Mouse (Mus musculus) heart, embryonic 13.5 days (tissue): ENCODE measurements at regions not wholly inside any gene's neighbourhood (a gene's known extent, or its start where the extent isn't known, plus 50 kb on each side); places are given as distances from the start of the nearest gene placed in this dataset.

Source experiments
- ATAC-seq: fragments of 200-750 bp; cut with Nextera tagmentation; 2 replicates; pipeline ENCODE4 v1.8.0; 2017; ENCODE audit warnings: moderate TSS enrichment; ENCODE audit not compliant: insufficient number of reproducible peaks, low FRiP score, low TSS enrichment; ENCODE audit errors: extremely low read depth
- H3K27ac ChIP-seq: fragments of 300-500 bp; sonication (generic); replicated peaks from 2 replicates; pipeline ENCODE4 v1.5.1; 2015; ENCODE audit warnings: moderate library complexity, mild to moderate bottlenecking, inconsistent platforms
- H3K27me3 ChIP-seq: fragments of 300-500 bp; sonication (generic); replicated peaks from 2 replicates; pipeline ENCODE4 v1.6.1; 2015; ENCODE audit warnings: mild to moderate bottlenecking, inconsistent platforms
- H3K36me3 ChIP-seq: fragments of 300-500 bp; sonication (generic); 2 replicates; pipeline ENCODE4 v1.6.1; 2015; ENCODE audit warnings: mild to moderate bottlenecking, inconsistent platforms
- H3K4me1 ChIP-seq: fragments of 300-500 bp; sonication (generic); 2 replicates; pipeline ENCODE4 v1.6.1; 2015; ENCODE audit warnings: inconsistent platforms
- H3K4me2 ChIP-seq: fragments of 300-500 bp; sonication (generic); 2 replicates; pipeline ENCODE4 v1.6.1; 2015; ENCODE audit warnings: inconsistent platforms, mild to moderate bottlenecking, moderate library complexity
- H3K4me3 ChIP-seq: fragments of 300-500 bp; sonication (generic); 2 replicates; pipeline ENCODE4 v1.5.1; 2015; ENCODE audit warnings: moderate library complexity, mild to moderate bottlenecking, inconsistent platforms
- H3K9ac ChIP-seq: fragments of 300-500 bp; sonication (generic); 2 replicates; pipeline ENCODE4 v1.6.1; 2015; ENCODE audit warnings: inconsistent platforms, mild to moderate bottlenecking, moderate library complexity
- H3K9me3 ChIP-seq: fragments of 300-500 bp; sonication (generic); 2 replicates; pipeline ENCODE4 v1.6.1; 2016; ENCODE audit warnings: inconsistent platforms
- WGBS: fragments of 180-500 bp; shearing (Covaris S2); methylation state at CpG from one replicate; pipeline ENCODE4 v1.1.7; 2015; ENCODE audit warnings: mixed read lengths; 5-methylcytosine and 5-hydroxymethylcytosine counted together

DNA sequence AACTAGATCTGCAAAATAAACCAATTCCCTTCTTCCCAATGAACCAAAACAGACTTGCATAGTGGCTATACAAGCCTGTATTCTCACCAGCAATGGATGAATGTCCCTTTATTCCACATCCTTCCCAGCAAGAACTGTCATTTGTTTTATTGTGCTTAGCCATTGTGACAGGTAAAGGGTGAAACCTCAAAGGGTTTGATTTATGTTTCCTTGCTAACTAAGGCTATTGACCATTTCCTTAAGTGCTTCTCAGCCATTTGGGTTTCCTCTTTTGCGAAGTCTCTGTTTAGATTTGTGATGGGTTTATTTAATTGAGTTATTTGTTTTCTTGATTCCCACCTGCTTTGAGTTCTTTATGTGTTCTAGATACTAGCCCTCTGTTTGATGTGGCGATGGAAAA lies 281.5 kb downstream of the Klf6 start:
- no peak for ATAC-seq
- no peak overlapping the region for H3K4me2 ChIP-seq
- H3K9me3 ChIP-seq, result no peaks in the 10 kb centered on the region
- 84% methylated on average over 2 of the region's 2 CpGs for WGBS
- H3K4me3 ChIP-seq, result no peak overlapping the region
- H3K27ac ChIP-seq, result no peak overlapping the region
- no peaks in the 10 kb centered on the region for H3K27me3 ChIP-seq
- no peaks in the 10 kb centered on the region for H3K4me1 ChIP-seq
- no peak overlapping the region for H3K9ac ChIP-seq
- H3K36me3 ChIP-seq, result no peaks in the 10 kb centered on the region

GRCm38 (mm10) chr13:6153657-6154056 lies 292.4 kb downstream of the Klf6 start:
- no peaks in the 10 kb centered on the region for H3K27me3 ChIP-seq
- H3K4me3 ChIP-seq, result no peak overlapping the region
- no peaks in the 10 kb centered on the region for H3K36me3 ChIP-seq
- H3K9ac ChIP-seq, result no peak overlapping the region
- no peak overlapping the region for H3K27ac ChIP-seq
- no peaks in the 10 kb centered on the region for H3K4me1 ChIP-seq
- H3K9me3 ChIP-seq, result no peaks in the 10 kb centered on the region
- 72% methylated on average over 4 of the region's 4 CpGs for WGBS
- H3K4me2 ChIP-seq, result no peak overlapping the region
- no peak for ATAC-seq

GRCm38 (mm10) chr13:6156191-6156590 lies 294.9 kb downstream of the Klf6 start:
- Histone ChIP-seq H3K4me1 (no peaks in the 10 kb centered on the region), H3K9ac (no peak overlapping the region), H3K4me2 (no peak overlapping the region), H3K9me3 (no peaks in the 10 kb centered on the region), H3K36me3 (no peaks in the 10 kb centered on the region), H3K27me3 (no peaks in the 10 kb centered on the region), H3K27ac (no peak overlapping the region), H3K4me3 (no peak overlapping the region)
- WGBS, result 75% methylated on average over 4 of the region's 4 CpGs
- ATAC-seq, result no peak

DNA sequence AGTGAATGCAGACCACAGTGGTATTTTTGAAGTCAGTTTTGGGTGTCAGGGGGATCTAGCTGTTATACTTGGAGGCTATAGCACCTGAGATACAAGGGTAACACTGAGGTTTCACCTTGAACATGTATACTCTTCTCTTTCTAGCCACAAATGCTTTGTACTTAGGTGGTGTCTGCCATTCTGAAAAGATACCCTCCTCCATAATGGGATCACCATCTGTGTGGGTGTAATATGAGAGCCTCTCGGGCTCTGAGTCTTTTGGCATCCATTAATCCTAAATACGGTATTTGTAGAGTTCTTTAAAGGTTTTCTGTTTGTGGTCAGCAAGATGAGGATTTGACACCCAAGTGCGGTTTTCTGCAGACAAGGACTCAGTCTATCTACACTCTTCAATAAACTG lies 295.7 kb downstream of the Klf6 start:
- Histone ChIP-seq H3K27me3 (no peaks in the 10 kb centered on the region), H3K9ac (no peak overlapping the region), H3K9me3 (no peaks in the 10 kb centered on the region), H3K4me2 (no peak overlapping the region), H3K36me3 (no peaks in the 10 kb centered on the region), H3K4me1 (no peaks in the 10 kb centered on the region), H3K27ac (no peak overlapping the region), H3K4me3 (no peak overlapping the region)
- WGBS, result 72% methylated on average over 3 of the region's 3 CpGs
- no peak for ATAC-seq

- WGBS, result 72% methylated on average over 4 of the region's 4 CpGs
- no peak overlapping the region for H3K27ac ChIP-seq
These were observed 296.7 kb downstream of the Klf6 start for GRCm38 (mm10) chr13:6157946-6158345.

DNA sequence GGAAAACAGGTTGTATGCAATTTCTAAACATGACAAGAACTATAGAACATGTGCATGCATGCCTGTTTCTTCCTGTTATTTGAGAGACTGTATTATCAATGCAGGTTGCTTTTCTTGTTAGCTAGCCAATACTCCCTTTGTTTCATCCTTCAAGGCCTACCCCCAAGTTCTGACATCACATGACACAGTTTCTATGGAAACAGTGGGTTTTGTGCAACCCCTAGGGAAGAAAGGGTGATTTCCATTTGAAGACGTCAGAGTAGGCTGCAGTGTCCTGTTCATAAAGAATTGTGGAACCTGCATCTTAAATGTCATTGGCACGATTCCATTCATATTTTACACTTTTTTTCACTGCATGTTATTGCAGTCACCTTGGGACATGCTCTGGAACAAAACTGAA lies 298.1 kb downstream of the Klf6 start:
- no peaks in the 10 kb centered on the region for H3K36me3 ChIP-seq
- no peak overlapping the region for H3K4me2 ChIP-seq
- H3K9ac ChIP-seq, result no peak overlapping the region
- H3K4me3 ChIP-seq, result no peak overlapping the region
- ATAC-seq, result no peak
- H3K27ac ChIP-seq, result no peak overlapping the region
- no peaks in the 10 kb centered on the region for H3K9me3 ChIP-seq
- H3K27me3 ChIP-seq, result no peaks in the 10 kb centered on the region
- H3K4me1 ChIP-seq, result no peaks in the 10 kb centered on the region
- 49% methylated on average over 2 of the region's 2 CpGs for WGBS

More at GRCm38 (mm10) chr13:6157946-6158345, 296.7 kb downstream of the Klf6 start:
- no peaks in the 10 kb centered on the region for H3K9me3 ChIP-seq
- no peaks in the 10 kb centered on the region for H3K4me1 ChIP-seq
- H3K9ac ChIP-seq, result no peak overlapping the region
- H3K4me3 ChIP-seq, result no peak overlapping the region
- no peaks in the 10 kb centered on the region for H3K27me3 ChIP-seq
- no peak overlapping the region for H3K4me2 ChIP-seq
- H3K36me3 ChIP-seq, result no peaks in the 10 kb centered on the region
- no peak for ATAC-seq

GRCm38 (mm10) chr13:6165916-6166315 lies 304.6 kb downstream of the Klf6 start:
- H3K4me1 ChIP-seq, result peaks cover 14% of the 10 kb centered on the region
- no peak for ATAC-seq
- 74% methylated on average over 4 of the region's 4 CpGs for WGBS

DNA sequence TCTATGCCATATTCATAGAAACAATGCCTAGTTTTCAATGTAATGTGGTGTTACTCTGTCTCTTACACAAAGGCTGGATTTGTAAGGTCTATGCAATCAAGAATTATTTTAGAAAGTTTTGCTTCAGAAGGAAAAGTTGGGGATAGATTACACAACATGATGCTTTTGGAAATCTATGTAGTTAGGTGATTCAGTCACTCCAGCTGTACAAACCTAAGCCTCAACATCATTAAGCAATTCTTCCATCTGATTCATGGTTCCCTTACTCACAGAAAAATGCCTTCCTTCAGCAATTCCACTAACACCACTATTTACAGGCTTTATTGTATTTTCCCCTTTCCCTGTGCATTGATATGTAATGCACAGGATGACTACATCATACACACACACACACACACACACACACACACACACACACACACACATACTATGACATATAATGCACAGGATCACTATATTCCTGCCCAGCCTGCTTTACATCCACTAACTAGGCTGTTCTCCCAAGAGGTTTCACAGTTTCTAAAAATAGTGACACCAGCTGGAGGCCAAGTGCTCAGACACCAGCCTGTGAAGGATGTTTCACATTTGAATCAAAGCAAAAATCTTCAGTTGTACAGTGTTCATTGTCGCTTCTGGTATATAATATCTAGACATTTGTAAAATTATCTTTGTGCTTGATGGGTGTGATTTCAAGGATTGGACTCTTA lies 305.9 kb downstream of the Klf6 start:
- Histone ChIP-seq H3K27ac (0 out of 2 replicates have a peak overlapping the region, but pooled peaks have one; percentile 6), H3K4me1 (peaks cover 14% of the 10 kb centered on the region), H3K27me3 (no peaks in the 10 kb centered on the region), H3K9ac (no peak overlapping the region), H3K9me3 (no peaks in the 10 kb centered on the region), H3K36me3 (no peaks in the 10 kb centered on the region), H3K4me2 (no peak overlapping the region), H3K4me3 (no peak overlapping the region)
- WGBS, result 38% methylated on average over 1 of the region's 1 CpGs
- ATAC-seq, result no peak

More at GRCm38 (mm10) chr13:6165916-6166315, 304.6 kb downstream of the Klf6 start:
- Histone ChIP-seq H3K4me3 (no peak overlapping the region), H3K9ac (no peak overlapping the region), H3K27me3 (no peaks in the 10 kb centered on the region), H3K27ac (no peak overlapping the region), H3K4me2 (no peak overlapping the region), H3K9me3 (no peaks in the 10 kb centered on the region), H3K36me3 (no peaks in the 10 kb centered on the region)

- H3K27me3 ChIP-seq, result no peaks in the 10 kb centered on the region
- ATAC-seq, result no peak
- H3K4me1 ChIP-seq, result no peaks in the 10 kb centered on the region
- no peak overlapping the region for H3K4me2 ChIP-seq
- no peaks in the 10 kb centered on the region for H3K9me3 ChIP-seq
- H3K9ac ChIP-seq, result no peak overlapping the region
- H3K27ac ChIP-seq, result no peak overlapping the region
- H3K4me3 ChIP-seq, result no peak overlapping the region
- no peaks in the 10 kb centered on the region for H3K36me3 ChIP-seq
These were observed 311.8 kb downstream of the Klf6 start for GRCm38 (mm10) chr13:6173095-6173494.

DNA sequence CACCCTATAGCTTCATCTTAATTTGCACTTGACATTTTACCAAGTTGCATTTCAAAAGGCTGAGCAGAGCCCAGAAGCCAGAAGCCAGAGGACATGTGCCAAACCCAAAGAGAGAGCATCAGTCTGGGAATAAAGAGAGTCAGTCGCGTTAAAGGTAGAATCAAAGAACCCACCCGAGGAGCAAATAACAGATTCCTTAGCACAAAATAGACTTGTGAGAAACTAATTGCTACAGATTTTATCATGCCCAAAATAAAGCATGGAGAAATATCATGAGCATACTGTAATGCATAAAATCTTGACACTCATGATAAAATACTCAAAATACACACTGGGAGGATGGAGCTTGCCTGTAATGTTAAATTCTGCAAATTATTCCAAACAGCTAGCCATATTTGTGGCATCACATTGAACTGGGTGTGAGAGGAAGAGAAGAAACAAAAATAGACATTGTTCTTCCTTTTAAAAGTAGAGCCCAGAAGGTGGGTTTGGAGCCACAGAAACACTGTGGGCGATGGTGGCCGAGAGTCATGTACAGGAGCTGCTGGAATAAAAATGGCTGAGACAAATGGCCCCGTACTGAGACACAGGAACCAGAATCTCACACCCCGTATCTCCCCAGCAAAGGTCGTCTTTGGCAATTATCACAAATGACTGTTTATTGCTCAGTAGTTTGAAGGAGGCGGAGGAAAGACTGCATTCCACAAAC lies 317.2 kb downstream of the Klf6 start:
- WGBS, result 59% methylated on average over 9 of the region's 9 CpGs
- Histone ChIP-seq H3K27ac (no peak overlapping the region), H3K4me2 (no peak overlapping the region), H3K36me3 (no peaks in the 10 kb centered on the region), H3K9me3 (no peaks in the 10 kb centered on the region), H3K4me1 (no peaks in the 10 kb centered on the region), H3K27me3 (no peaks in the 10 kb centered on the region), H3K4me3 (no peak overlapping the region), H3K9ac (no peak overlapping the region)
- ATAC-seq, result no peak

- Histone ChIP-seq H3K4me1 (peaks cover 26% of the 10 kb centered on the region), H3K9ac (no peak overlapping the region), H3K4me3 (no peak overlapping the region), H3K27ac (no peak overlapping the region), H3K4me2 (no peak overlapping the region), H3K36me3 (no peaks in the 10 kb centered on the region), H3K27me3 (no peaks in the 10 kb centered on the region), H3K9me3 (no peaks in the 10 kb centered on the region)
- WGBS, result 77% methylated on average over 3 of the region's 3 CpGs
- ATAC-seq, result no peak
These were observed 327.9 kb downstream of the Klf6 start for GRCm38 (mm10) chr13:6189133-6189532.

GRCm38 (mm10) chr13:6189566-6189965 lies 328.3 kb downstream of the Klf6 start:
- 62% methylated on average over 7 of the region's 7 CpGs for WGBS
- H3K4me1 ChIP-seq, result peaks cover 30% of the 10 kb centered on the region
- H3K27me3 ChIP-seq, result no peaks in the 10 kb centered on the region
- H3K27ac ChIP-seq, result no peak overlapping the region
- no peaks in the 10 kb centered on the region for H3K36me3 ChIP-seq
- no peaks in the 10 kb centered on the region for H3K9me3 ChIP-seq
- H3K4me2 ChIP-seq, result no peak overlapping the region
- H3K9ac ChIP-seq, result no peak overlapping the region
- H3K4me3 ChIP-seq, result no peak overlapping the region
- no peak for ATAC-seq
